Mouse (Mus musculus) liver, postnatal 0 days (tissue): Measurements from ENCODE around the gene Astn2.

ENCODE experiments used
- CTCF ChIP-seq: sonication (generic); IDR thresholded peaks from 2 replicates; pipeline ENCODE4 v1.5.1; 2016; ENCODE audit warnings: antibody characterized with exemption, low read depth
- EP300 ChIP-seq: IDR thresholded peaks from 2 replicates; pipeline ENCODE4 v1.6.1; 2016; ENCODE audit warnings: antibody characterized with exemption, low read depth, mild to moderate bottlenecking

DNA sequence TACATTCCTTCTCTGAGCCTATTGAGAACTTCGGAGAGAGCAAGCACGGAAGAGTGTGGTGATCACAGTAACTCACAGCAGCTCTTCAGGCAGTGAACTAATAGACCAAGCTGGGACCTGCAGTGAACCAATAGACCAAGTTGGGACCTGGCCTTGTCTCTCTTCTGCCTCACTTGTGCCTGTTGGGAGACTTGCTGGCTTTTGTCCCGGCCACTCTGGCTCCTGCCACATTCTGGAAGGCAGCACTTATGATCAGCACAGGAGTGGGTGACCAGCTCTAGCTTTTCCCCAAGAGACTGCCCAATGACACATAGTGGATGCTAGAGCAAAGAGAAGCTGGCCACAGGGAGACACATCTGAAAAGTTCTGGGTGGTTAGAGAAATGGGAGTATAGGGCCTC, 597.1 kb downstream of the Astn2 start:
- no peak for TF ChIP-seq CTCF
- TF ChIP-seq EP300, result no peak
